Mouse (Mus musculus): ENCODE results near the gene Klhdc2. TPM values are rescaled to one million over a fixed set of nuclear protein-coding genes. Genes with fewer than 3 reads are reported as not detected.
A peak's percentile ranks its signal among the peaks of the same experiment; 100 is the strongest.

Klhdc2 gene
- polyA plus RNA-seq (2014; fragmentation: Nextera tagmentation; extraction: Ambion mirVana) = 120 and 133 TPM in 2 replicates

GRCm38 (mm10) chr12:69296511-69297410 lies at the start of gene Klhdc2:
Klhdc2 (plus strand) TSS chr12:69296681.
- Histone ChIP-seq H3K4me3 (ENCODE audit: low read depth, low read length) (peak within 1 kb of the TSS; percentile 100), H3K9me3 (ENCODE audit: control insufficient read depth, low read length) (no peaks in the 10 kb centered on the region), H3K27me3 (replicated peaks; ENCODE audit: control insufficient read depth, insufficient read depth, low read length) (no peaks in the 10 kb centered on the region), H3K9ac (ENCODE audit: low read length) (peak within 1 kb of the TSS; percentile 98), H3K4me2 (ENCODE audit: low read length) (peak within 1 kb of the TSS; percentile 77), H3K4me1 (replicated peaks; ENCODE audit: control insufficient read depth, insufficient read depth, low read length) (peaks cover 23% of the 10 kb centered on the region), H3K36me3 (ENCODE audit: control insufficient read depth, insufficient read depth, low read length) (peaks cover 18% of the 10 kb centered on the region), H3K27ac (ENCODE audit: low read depth) (peak within 1 kb of the TSS; percentile 96)
- DNase-seq (ENCODE audit: low spot score) = peak; percentile 89
- WGBS = under 1% methylated on average over 77 of the region's 98 CpGs
- ATAC-seq (replicated peaks; ENCODE audit: low FRiP score, low TSS enrichment, low read depth) = peak; percentile 93

DNA sequence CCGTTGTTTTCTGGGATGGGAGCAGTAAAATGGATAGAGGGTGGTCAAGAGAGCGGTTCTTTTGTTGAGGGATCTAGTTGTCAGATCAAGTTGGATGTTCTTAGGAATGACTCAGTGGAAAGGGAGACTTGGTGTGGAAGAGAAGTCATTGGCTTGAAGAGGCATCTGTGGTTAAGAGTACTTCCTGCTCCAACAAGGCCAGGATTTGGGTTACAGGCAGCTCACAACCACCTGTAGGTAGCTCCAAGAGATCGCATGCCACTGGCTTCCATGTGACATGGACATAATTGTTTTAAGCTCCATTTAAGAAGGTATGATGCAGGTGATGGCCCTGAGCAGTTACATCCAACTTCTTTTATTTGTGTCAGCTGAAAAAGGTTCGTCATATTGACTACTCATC lies 46.7 kb upstream of the Klhdc2 start:
- Histone ChIP-seq H3K4me1 (replicated peaks; ENCODE audit: control insufficient read depth, insufficient read depth, low read length) (no peaks in the 10 kb centered on the region), H3K4me2 (ENCODE audit: low read length) (no peak overlapping the region), H3K36me3 (ENCODE audit: control insufficient read depth, insufficient read depth, low read length) (no peaks in the 10 kb centered on the region), H3K9ac (ENCODE audit: low read length) (no peak overlapping the region), H3K27me3 (replicated peaks; ENCODE audit: control insufficient read depth, insufficient read depth, low read length) (no peaks in the 10 kb centered on the region), H3K9me3 (ENCODE audit: control insufficient read depth, low read length) (no peaks in the 10 kb centered on the region), H3K4me3 (ENCODE audit: low read depth, low read length) (no peak overlapping the region), H3K27ac (ENCODE audit: low read depth) (no peak overlapping the region)
- ATAC-seq (replicated peaks; ENCODE audit: low FRiP score, low TSS enrichment, low read depth) (no peak), DNase-seq (ENCODE audit: low spot score) (no peak)
- WGBS = 86% methylated on average over 4 of the region's 4 CpGs

- Histone ChIP-seq H3K27ac (ENCODE audit: low read depth) (no peak overlapping the region), H3K4me3 (ENCODE audit: low read depth, low read length) (no peak overlapping the region), H3K4me1 (replicated peaks; ENCODE audit: control insufficient read depth, insufficient read depth, low read length) (no peaks in the 10 kb centered on the region), H3K27me3 (replicated peaks; ENCODE audit: control insufficient read depth, insufficient read depth, low read length) (no peaks in the 10 kb centered on the region), H3K4me2 (ENCODE audit: low read length) (no peak overlapping the region), H3K9ac (ENCODE audit: low read length) (no peak overlapping the region), H3K9me3 (ENCODE audit: control insufficient read depth, low read length) (no peaks in the 10 kb centered on the region), H3K36me3 (ENCODE audit: control insufficient read depth, insufficient read depth, low read length) (no peaks in the 10 kb centered on the region)
- ATAC-seq (replicated peaks; ENCODE audit: low FRiP score, low TSS enrichment, low read depth) = no peak
- no peak for DNase-seq (ENCODE audit: low spot score)
- 73% methylated on average over 8 of the region's 8 CpGs for WGBS
Measured at GRCm38 (mm10) chr12:69250756-69251155, 45.7 kb upstream of the Klhdc2 start.

DNA sequence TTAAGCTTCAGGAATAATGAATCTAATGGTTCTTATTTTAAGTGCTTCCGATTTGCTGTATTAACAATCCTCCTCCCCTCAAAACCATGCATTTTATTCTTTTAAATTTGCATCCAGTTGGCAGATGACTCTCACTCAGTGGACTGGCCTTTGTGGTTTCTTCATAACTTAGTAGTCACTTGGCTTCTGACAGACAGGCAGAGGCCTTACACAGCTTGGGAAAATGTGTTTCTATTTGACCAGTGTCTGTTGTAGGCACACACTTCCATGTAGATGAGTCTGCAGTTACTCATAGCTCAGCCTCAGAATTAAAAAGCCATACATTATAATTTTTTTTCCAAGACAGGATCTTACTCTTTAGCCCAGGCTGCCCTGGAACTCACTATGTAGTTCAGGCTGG lies 42.7 kb upstream of the Klhdc2 start:
- Histone ChIP-seq H3K4me3 (ENCODE audit: low read depth, low read length) (no peak overlapping the region), H3K4me2 (ENCODE audit: low read length) (no peak overlapping the region), H3K27ac (ENCODE audit: low read depth) (no peak overlapping the region), H3K9ac (ENCODE audit: low read length) (no peak overlapping the region), H3K36me3 (ENCODE audit: control insufficient read depth, insufficient read depth, low read length) (no peaks in the 10 kb centered on the region), H3K9me3 (ENCODE audit: control insufficient read depth, low read length) (no peaks in the 10 kb centered on the region), H3K4me1 (replicated peaks; ENCODE audit: control insufficient read depth, insufficient read depth, low read length) (no peaks in the 10 kb centered on the region), H3K27me3 (replicated peaks; ENCODE audit: control insufficient read depth, insufficient read depth, low read length) (no peaks in the 10 kb centered on the region)
- no peak for ATAC-seq (replicated peaks; ENCODE audit: low FRiP score, low TSS enrichment, low read depth)
- DNase-seq (ENCODE audit: low spot score) = no peak
- 90% methylated on average over 1 of the region's 1 CpGs for WGBS

GRCm38 (mm10) chr12:69257836-69258235 lies 38.6 kb upstream of the Klhdc2 start:
- no peak overlapping the region for H3K4me3 ChIP-seq (ENCODE audit: low read depth, low read length)
- no peak overlapping the region for H3K4me2 ChIP-seq (ENCODE audit: low read length)
- H3K36me3 ChIP-seq (ENCODE audit: control insufficient read depth, insufficient read depth, low read length) = no peaks in the 10 kb centered on the region
- ATAC-seq (replicated peaks; ENCODE audit: low FRiP score, low TSS enrichment, low read depth) (no peak), DNase-seq (ENCODE audit: low spot score) (no peak)
- no peak overlapping the region for H3K27ac ChIP-seq (ENCODE audit: low read depth)
- H3K27me3 ChIP-seq (replicated peaks; ENCODE audit: control insufficient read depth, insufficient read depth, low read length) = no peaks in the 10 kb centered on the region
- H3K9ac ChIP-seq (ENCODE audit: low read length) = no peak overlapping the region
- H3K9me3 ChIP-seq (ENCODE audit: control insufficient read depth, low read length) = no peaks in the 10 kb centered on the region
- 80% methylated on average over 11 of the region's 11 CpGs for WGBS
- H3K4me1 ChIP-seq (replicated peaks; ENCODE audit: control insufficient read depth, insufficient read depth, low read length) = no peaks in the 10 kb centered on the region

GRCm38 (mm10) chr12:69262251-69262650 lies 34.2 kb upstream of the Klhdc2 start:
- H3K27me3 ChIP-seq (replicated peaks; ENCODE audit: control insufficient read depth, insufficient read depth, low read length) = no peaks in the 10 kb centered on the region
- H3K4me1 ChIP-seq (replicated peaks; ENCODE audit: control insufficient read depth, insufficient read depth, low read length) = no peaks in the 10 kb centered on the region
- H3K36me3 ChIP-seq (ENCODE audit: control insufficient read depth, insufficient read depth, low read length) = no peaks in the 10 kb centered on the region
- no peak overlapping the region for H3K4me2 ChIP-seq (ENCODE audit: low read length)
- no peak overlapping the region for H3K9ac ChIP-seq (ENCODE audit: low read length)
- ATAC-seq (replicated peaks; ENCODE audit: low FRiP score, low TSS enrichment, low read depth) (no peak), DNase-seq (ENCODE audit: low spot score) (no peak)
- no peak overlapping the region for H3K27ac ChIP-seq (ENCODE audit: low read depth)
- WGBS = 93% methylated on average over 5 of the region's 5 CpGs
- no peak overlapping the region for H3K4me3 ChIP-seq (ENCODE audit: low read depth, low read length)
- H3K9me3 ChIP-seq (ENCODE audit: control insufficient read depth, low read length) = no peaks in the 10 kb centered on the region

- Histone ChIP-seq H3K36me3 (ENCODE audit: control insufficient read depth, insufficient read depth, low read length) (no peaks in the 10 kb centered on the region), H3K4me2 (ENCODE audit: low read length) (no peak overlapping the region), H3K27ac (ENCODE audit: low read depth) (no peak overlapping the region), H3K4me3 (ENCODE audit: low read depth, low read length) (no peak overlapping the region), H3K9ac (ENCODE audit: low read length) (no peak overlapping the region), H3K27me3 (replicated peaks; ENCODE audit: control insufficient read depth, insufficient read depth, low read length) (no peaks in the 10 kb centered on the region), H3K9me3 (ENCODE audit: control insufficient read depth, low read length) (no peaks in the 10 kb centered on the region), H3K4me1 (replicated peaks; ENCODE audit: control insufficient read depth, insufficient read depth, low read length) (no peaks in the 10 kb centered on the region)
- ATAC-seq (replicated peaks; ENCODE audit: low FRiP score, low TSS enrichment, low read depth) = no peak
- WGBS = 78% methylated on average over 3 of the region's 3 CpGs
- no peak for DNase-seq (ENCODE audit: low spot score)
Measured at GRCm38 (mm10) chr12:69265031-69265430, 31.4 kb upstream of the Klhdc2 start.

- Histone ChIP-seq H3K4me3 (ENCODE audit: low read depth, low read length) (no peak overlapping the region), H3K27ac (ENCODE audit: low read depth) (no peak overlapping the region), H3K4me2 (ENCODE audit: low read length) (no peak overlapping the region), H3K4me1 (replicated peaks; ENCODE audit: control insufficient read depth, insufficient read depth, low read length) (no peaks in the 10 kb centered on the region), H3K9ac (ENCODE audit: low read length) (no peak overlapping the region), H3K9me3 (ENCODE audit: control insufficient read depth, low read length) (no peaks in the 10 kb centered on the region), H3K36me3 (ENCODE audit: control insufficient read depth, insufficient read depth, low read length) (no peaks in the 10 kb centered on the region), H3K27me3 (replicated peaks; ENCODE audit: control insufficient read depth, insufficient read depth, low read length) (no peaks in the 10 kb centered on the region)
- DNase-seq (ENCODE audit: low spot score) (no peak), ATAC-seq (replicated peaks; ENCODE audit: low FRiP score, low TSS enrichment, low read depth) (no peak)
- 75% methylated on average over 11 of the region's 11 CpGs for WGBS
Measured at GRCm38 (mm10) chr12:69267956-69268632, 28.4 kb upstream of the Klhdc2 start.

Measured in intestine, embryonic 14.5 days (tissue).